Mouse (Mus musculus) midbrain, embryonic 11.5 days (tissue): ENCODE measurements around the gene Itsn2. TPM values are rescaled to one million over a fixed set of nuclear protein-coding genes. Genes with fewer than 3 reads are reported as not detected.

Experiments
- ATAC-seq: fragments of 200-750 bp; cut with Nextera tagmentation; 2 replicates; pipeline ENCODE4 v1.8.0; 2017; ENCODE audit warnings: moderate TSS enrichment, moderate library complexity; ENCODE audit not compliant: low FRiP score
- DNase-seq: peaks from one replicate; pipeline ENCODE4 v3.0.0; 2015; ENCODE audit warnings: low spot score; ENCODE audit errors: missing footprints
- H3K27ac ChIP-seq: fragments of 300-500 bp; sonication (generic); 2 replicates; pipeline ENCODE4 v1.5.1; 2014; ENCODE audit warnings: low read depth, low read length
- H3K27me3 ChIP-seq: fragments of 300-500 bp; sonication (generic); 2 replicates; pipeline ENCODE4 v1.6.1; 2014; ENCODE audit warnings: mild to moderate bottlenecking, low read length, moderate library complexity, mixed read lengths; ENCODE audit not compliant: control insufficient read depth, insufficient read depth
- H3K36me3 ChIP-seq: fragments of 300-500 bp; sonication (generic); 2 replicates; pipeline ENCODE4 v1.6.1; 2014; ENCODE audit warnings: mild to moderate bottlenecking, low read length, moderate library complexity, mixed read lengths; ENCODE audit not compliant: control insufficient read depth, insufficient read depth
- H3K4me1 ChIP-seq: fragments of 300-500 bp; sonication (generic); 2 replicates; pipeline ENCODE4 v1.6.1; 2014; ENCODE audit warnings: low read length; ENCODE audit not compliant: control insufficient read depth, insufficient read depth
- H3K4me2 ChIP-seq: fragments of 300-500 bp; sonication (generic); 2 replicates; pipeline ENCODE4 v1.6.1; 2014; ENCODE audit warnings: mild to moderate bottlenecking, moderate library complexity
- H3K4me3 ChIP-seq: fragments of 300-500 bp; sonication (generic); 2 replicates; pipeline ENCODE4 v1.5.1; 2014; ENCODE audit warnings: low read depth, low read length
- H3K9ac ChIP-seq: fragments of 300-500 bp; sonication (generic); 2 replicates; pipeline ENCODE4 v1.6.1; 2014; ENCODE audit warnings: low read length
- H3K9me3 ChIP-seq: fragments of 300-500 bp; sonication (generic); 2 replicates; pipeline ENCODE4 v1.6.1; 2016; ENCODE audit warnings: low read length; ENCODE audit not compliant: control insufficient read depth
- WGBS: fragments of 180-500 bp; shearing (Covaris S2); extraction: QIAGEN DNeasy Blood & Tissue Kit; methylation state at CpG from one replicate; pipeline ENCODE4 v1.1.7; 2014; 5-methylcytosine and 5-hydroxymethylcytosine counted together
- polyA plus RNA-seq: library from polyadenylated mRNA; unstranded; fragments of >200 nt; fragmentation: Nextera tagmentation; extraction: Ambion mirVana; gene quantifications from 2 replicates; pipeline ENCODE4 v1.2.1, GENCODE M21; 2014

The Itsn2 gene
- polyA plus RNA-seq, 1 experiment from 2014 or later: 13.8 TPM

GRCm38 (mm10) chr12:4593166-4593929 lies 910 bp downstream of the Itsn2 start:
- ATAC-seq (peak; percentile 81), DNase-seq (peak; percentile 93)
- Histone ChIP-seq H3K4me2 (peak overlapping the region; percentile 86), H3K9ac (peak overlapping the region; percentile 88), H3K4me3 (peak overlapping the region; percentile 95), H3K27me3 (no peaks in the 10 kb centered on the region), H3K4me1 (peaks cover 6% of the 10 kb centered on the region; the same call in 1 of the 2 replicates), H3K9me3 (no peaks in the 10 kb centered on the region), H3K27ac (peak overlapping the region; percentile 44; the same call in 1 of the 2 replicates), H3K36me3 (no peaks in the 10 kb centered on the region)
- 1% methylated on average over 59 of the region's 80 CpGs for WGBS

GRCm38 (mm10) chr12:4593930-4594391 lies 1.5 kb downstream of the Itsn2 start:
- no peak for ATAC-seq
- peak overlapping the region; percentile 88 for H3K9ac ChIP-seq

GRCm38 (mm10) chr12:4595055-4595454 lies 2.6 kb downstream of the Itsn2 start:
- no peak overlapping the region for H3K4me2 ChIP-seq
- DNase-seq: no peak
- H3K4me3 ChIP-seq: no peak overlapping the region
- H3K36me3 ChIP-seq: no peaks in the 10 kb centered on the region
- no peak for ATAC-seq
- H3K27me3 ChIP-seq: no peaks in the 10 kb centered on the region
- H3K4me1 ChIP-seq: peaks cover 6% of the 10 kb centered on the region; the same call in 1 of the 2 replicates
- 86% methylated on average over 6 of the region's 6 CpGs for WGBS
- no peak overlapping the region for H3K9ac ChIP-seq
- no peak overlapping the region for H3K27ac ChIP-seq
- H3K9me3 ChIP-seq: no peaks in the 10 kb centered on the region

More at GRCm38 (mm10) chr12:4593930-4594391, 1.5 kb downstream of the Itsn2 start:
- Histone ChIP-seq H3K4me2 (peak overlapping the region; percentile 86), H3K27me3 (no peaks in the 10 kb centered on the region), H3K4me1 (peaks cover 6% of the 10 kb centered on the region; the same call in 1 of the 2 replicates), H3K4me3 (peak overlapping the region; percentile 95), H3K27ac (no peak overlapping the region), H3K36me3 (no peaks in the 10 kb centered on the region), H3K9me3 (no peaks in the 10 kb centered on the region)
- WGBS: 69% methylated on average over 9 of the region's 9 CpGs
- DNase-seq: peak; percentile 87

GRCm38 (mm10) chr12:4598666-4599428 lies 6.4 kb downstream of the Itsn2 start:
- no peak for ATAC-seq
- no peak for DNase-seq
- no peak overlapping the region for H3K9ac ChIP-seq
- no peak overlapping the region for H3K27ac ChIP-seq
- WGBS: 66% methylated on average over 8 of the region's 8 CpGs
- H3K4me2 ChIP-seq: no peak overlapping the region
- no peaks in the 10 kb centered on the region; the same call in 1 of the 2 replicates for H3K4me1 ChIP-seq
- H3K36me3 ChIP-seq: no peaks in the 10 kb centered on the region
- no peaks in the 10 kb centered on the region for H3K27me3 ChIP-seq
- no peak overlapping the region for H3K4me3 ChIP-seq
- H3K9me3 ChIP-seq: no peaks in the 10 kb centered on the region

- no peak overlapping the region for H3K27ac ChIP-seq
- no peak for ATAC-seq
- H3K9ac ChIP-seq: no peak overlapping the region
- no peak for DNase-seq
- H3K27me3 ChIP-seq: no peaks in the 10 kb centered on the region
- WGBS: 85% methylated on average over 4 of the region's 4 CpGs
- H3K4me1 ChIP-seq: no peaks in the 10 kb centered on the region
- H3K4me2 ChIP-seq: no peak overlapping the region
- H3K9me3 ChIP-seq: no peaks in the 10 kb centered on the region
- H3K36me3 ChIP-seq: no peaks in the 10 kb centered on the region
- H3K4me3 ChIP-seq: no peak overlapping the region
Observed at GRCm38 (mm10) chr12:4599713-4600112, 7.3 kb downstream of the Itsn2 start.

GRCm38 (mm10) chr12:4606625-4607024 lies 14.2 kb downstream of the Itsn2 start:
- no peaks in the 10 kb centered on the region for H3K27me3 ChIP-seq
- no peak for DNase-seq
- no peak overlapping the region for H3K4me3 ChIP-seq
- H3K4me1 ChIP-seq: no peaks in the 10 kb centered on the region
- H3K27ac ChIP-seq: no peak overlapping the region
- no peaks in the 10 kb centered on the region for H3K9me3 ChIP-seq
- no peak overlapping the region for H3K9ac ChIP-seq
- H3K4me2 ChIP-seq: no peak overlapping the region
- no peaks in the 10 kb centered on the region for H3K36me3 ChIP-seq
- 39% methylated on average over 3 of the region's 3 CpGs for WGBS
- no peak for ATAC-seq

- 78% methylated on average over 2 of the region's 2 CpGs for WGBS
- no peak for ATAC-seq
- H3K27me3 ChIP-seq: no peaks in the 10 kb centered on the region
Observed at GRCm38 (mm10) chr12:4614722-4615121, 22.3 kb downstream of the Itsn2 start.

GRCm38 (mm10) chr12:4624201-4624600 lies 31.8 kb downstream of the Itsn2 start:
- Histone ChIP-seq H3K36me3 (no peaks in the 10 kb centered on the region), H3K4me2 (no peak overlapping the region), H3K4me1 (no peaks in the 10 kb centered on the region), H3K27ac (no peak overlapping the region), H3K27me3 (no peaks in the 10 kb centered on the region), H3K4me3 (no peak overlapping the region), H3K9me3 (no peaks in the 10 kb centered on the region), H3K9ac (no peak overlapping the region)
- ATAC-seq (no peak), DNase-seq (no peak)
- WGBS: 78% methylated on average over 1 of the region's 1 CpGs

More at GRCm38 (mm10) chr12:4614722-4615121, 22.3 kb downstream of the Itsn2 start:
- no peaks in the 10 kb centered on the region for H3K36me3 ChIP-seq
- DNase-seq: no peak
- H3K4me1 ChIP-seq: no peaks in the 10 kb centered on the region
- no peak overlapping the region for H3K4me3 ChIP-seq
- H3K27ac ChIP-seq: no peak overlapping the region
- no peak overlapping the region for H3K4me2 ChIP-seq
- H3K9ac ChIP-seq: no peak overlapping the region
- no peaks in the 10 kb centered on the region for H3K9me3 ChIP-seq

GRCm38 (mm10) chr12:4632957-4633356 lies 40.5 kb downstream of the Itsn2 start:
- Histone ChIP-seq H3K4me1 (no peaks in the 10 kb centered on the region), H3K9me3 (no peaks in the 10 kb centered on the region), H3K27me3 (no peaks in the 10 kb centered on the region), H3K9ac (no peak overlapping the region), H3K27ac (no peak overlapping the region), H3K4me2 (no peak overlapping the region), H3K36me3 (peaks cover 3% of the 10 kb centered on the region; the same call in 1 of the 2 replicates), H3K4me3 (no peak overlapping the region)
- no peak for ATAC-seq
- DNase-seq: no peak
- WGBS: 87% methylated on average over 8 of the region's 8 CpGs
